In the genomic region with DNA sequence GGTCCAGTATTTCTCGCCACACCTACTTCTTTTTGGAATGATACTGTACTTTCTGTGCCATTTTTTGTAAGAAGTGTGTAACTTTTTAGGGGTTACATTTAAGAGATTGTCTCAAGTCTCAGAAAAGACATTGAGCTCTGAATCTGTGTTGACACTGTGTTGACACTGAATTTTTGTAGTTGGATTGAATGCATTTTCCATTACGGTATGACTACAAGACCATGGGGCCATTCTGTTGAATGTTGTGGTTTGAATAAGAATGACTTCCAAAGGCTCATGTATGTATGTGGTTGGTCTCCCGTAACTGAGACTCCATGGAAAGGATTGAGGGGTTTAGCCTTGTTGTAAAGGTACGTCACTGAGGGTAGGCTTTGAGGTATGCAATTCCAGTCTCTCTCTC, we compare ENCODE assay signal across 30 mouse cellular contexts.
"Had no signal": no experiment of that assay in that cellular context is flagged by ENCODE, and none has a peak within 500 bp of the region (broad histone marks: within the 10 kb centered on the region; RNA-seq: fewer than 3 reads in every experiment).

No protein-coding gene starts in this region.

- H3K4me3 ChIP-seq: heart, embryonic 12.5 days; heart, embryonic 13.5 days; heart, embryonic 15.5 days; hindbrain, embryonic 10.5 days; hindbrain, embryonic 12.5 days; hindbrain, embryonic 13.5 days; hindbrain, embryonic 15.5 days; intestine, embryonic 15.5 days; kidney, embryonic 15.5 days; layer of hippocampus, adult 2 months; left cerebral cortex, adult 2 months had no signal

- H3K9me3 ChIP-seq: heart, embryonic 15.5 days; hindbrain, embryonic 12.5 days; hindbrain, embryonic 13.5 days; hindbrain, embryonic 15.5 days; intestine, embryonic 15.5 days; kidney, embryonic 15.5 days had no signal

- ATAC-seq: hindbrain, embryonic 16.5 days; hindbrain, postnatal 0 days; inflammation-experienced regulatory T-cells, adult 6 months; intestine, embryonic 15.5 days; intestine, embryonic 16.5 days; intestine, postnatal 0 days had no signal

- H3K27me3 ChIP-seq: heart, embryonic 12.5 days; heart, embryonic 13.5 days; heart, embryonic 15.5 days; hindbrain, embryonic 12.5 days; hindbrain, embryonic 13.5 days; hindbrain, embryonic 15.5 days; intestine, embryonic 15.5 days; kidney, embryonic 15.5 days had no signal

- DNase-seq: kidney, adult 11 months; kidney, adult 18-20 months; kidney, adult 2 months; kidney, adult 8-10 months; kidney, adult 9 months; kidney, postnatal 10 days; kidney, postnatal 14 days; kidney, postnatal 25 days; kidney, postnatal 36 days; kidney, postnatal 4 days; layer of hippocampus, adult 9-11 months; layer of hippocampus, postnatal 36 days had no signal

- H3K27ac ChIP-seq: heart, embryonic 13.5 days; hindbrain, embryonic 10.5 days; hindbrain, embryonic 12.5 days; hindbrain, embryonic 13.5 days; hindbrain, embryonic 14.5 days; hindbrain, embryonic 15.5 days; hindbrain, postnatal 0 days; intestine, embryonic 15.5 days; kidney, embryonic 15.5 days; kidney, postnatal 0 days; layer of hippocampus, adult 2 months; left cerebral cortex, adult 2 months had no signal

- H3K9ac ChIP-seq: heart, embryonic 12.5 days; heart, embryonic 13.5 days; heart, embryonic 15.5 days; hindbrain, embryonic 12.5 days; hindbrain, embryonic 13.5 days; hindbrain, embryonic 14.5 days; hindbrain, embryonic 15.5 days; intestine, embryonic 15.5 days; kidney, embryonic 15.5 days had no signal

- H3K36me3 ChIP-seq: heart, embryonic 12.5 days; heart, embryonic 13.5 days; heart, embryonic 15.5 days; hindbrain, embryonic 10.5 days; hindbrain, embryonic 12.5 days; hindbrain, embryonic 13.5 days; hindbrain, embryonic 15.5 days; intestine, embryonic 15.5 days; kidney, embryonic 15.5 days had no signal

- H3K4me2 ChIP-seq: heart, embryonic 12.5 days; heart, embryonic 13.5 days; heart, embryonic 15.5 days; hindbrain, embryonic 12.5 days; hindbrain, embryonic 13.5 days; hindbrain, embryonic 14.5 days; hindbrain, embryonic 15.5 days; intestine, embryonic 15.5 days; kidney, embryonic 15.5 days had no signal

- H3K4me1 ChIP-seq: heart, embryonic 12.5 days; heart, embryonic 13.5 days; heart, embryonic 15.5 days; hindbrain, embryonic 10.5 days; hindbrain, embryonic 12.5 days; hindbrain, embryonic 13.5 days; hindbrain, embryonic 15.5 days; intestine, embryonic 15.5 days; kidney, embryonic 15.5 days had no signal
